Mouse (Mus musculus) forebrain, embryonic 14.5 days (tissue): ENCODE results near the gene Kynu. TPM values are rescaled to one million over a fixed set of nuclear protein-coding genes. Genes with fewer than 3 reads are reported as not detected.

Source experiments
- ATAC-seq: fragments of 200-750 bp; cut with Nextera tagmentation; 2 replicates; pipeline ENCODE4 v1.8.0; 2017; ENCODE audit warnings: mild to moderate bottlenecking, moderate library complexity
- DNase-seq: peaks from one replicate; pipeline ENCODE4 v3.0.0-alpha.2; 2015; ENCODE audit warnings: low spot score
- H3K27ac ChIP-seq: fragments of 300-500 bp; sonication (generic); 2 replicates; pipeline ENCODE4 v1.5.1; 2014; ENCODE audit warnings: low read depth, mild to moderate bottlenecking, control low read depth, low read length, moderate library complexity
- H3K27me3 ChIP-seq: fragments of 300-500 bp; sonication (generic); replicated peaks from 2 replicates; pipeline ENCODE4 v1.6.1; 2014; ENCODE audit warnings: low read length, control low read depth, mixed read lengths; ENCODE audit not compliant: control insufficient read depth, insufficient read depth
- H3K36me3 ChIP-seq: fragments of 300-500 bp; sonication (generic); 2 replicates; pipeline ENCODE4 v1.6.1; 2014; ENCODE audit warnings: low read length, control low read depth; ENCODE audit not compliant: control insufficient read depth, insufficient read depth
- H3K4me1 ChIP-seq: fragments of 300-500 bp; sonication (generic); 2 replicates; pipeline ENCODE4 v1.6.1; 2014; ENCODE audit warnings: antibody characterized with exemption, low read length, control low read depth; ENCODE audit not compliant: control insufficient read depth, insufficient read depth
- H3K4me2 ChIP-seq: fragments of 300-500 bp; sonication (generic); 2 replicates; pipeline ENCODE4 v1.6.1; 2014; ENCODE audit warnings: mild to moderate bottlenecking, control low read depth, low read length
- H3K4me3 ChIP-seq: fragments of 300-500 bp; sonication (generic); 2 replicates; pipeline ENCODE4 v1.5.1; 2014; ENCODE audit warnings: low read depth, low read length, control low read depth
- H3K9ac ChIP-seq: fragments of 300-500 bp; sonication (generic); 2 replicates; pipeline ENCODE4 v1.6.1; 2014; ENCODE audit warnings: mild to moderate bottlenecking, low read length, control low read depth, moderate library complexity
- H3K9me3 ChIP-seq: fragments of 300-500 bp; sonication (generic); replicated peaks from 2 replicates; pipeline ENCODE4 v1.6.1; 2016; ENCODE audit warnings: low read length, control low read depth, mixed read lengths; ENCODE audit not compliant: control insufficient read depth
- WGBS: fragments of 180-500 bp; shearing (Covaris S2); extraction: QIAGEN DNeasy Blood & Tissue Kit; methylation state at CpG from one replicate; pipeline ENCODE4 v1.1.7; 2014; 5-methylcytosine and 5-hydroxymethylcytosine counted together
- polyA plus RNA-seq: library from polyadenylated mRNA; unstranded; fragments of >200 nt; fragmentation: Nextera tagmentation; extraction: Ambion mirVana; gene quantifications from 2 replicates; pipeline ENCODE4 v1.2.1, GENCODE M21; 2014

The Kynu gene
- 0.36 TPM in 2 replicates for polyA plus RNA-seq

- Histone ChIP-seq H3K27ac (no peak within 1 kb of the TSS), H3K4me1 (no peaks in the 10 kb centered on the region), H3K27me3 (no peaks in the 10 kb centered on the region), H3K9me3 (no peaks in the 10 kb centered on the region), H3K4me2 (no peak within 1 kb of the TSS), H3K4me3 (no peak within 1 kb of the TSS), H3K36me3 (no peaks in the 10 kb centered on the region), H3K9ac (no peak within 1 kb of the TSS)
- DNase-seq (no peak), ATAC-seq (no peak)
- 37% methylated on average over 9 of the region's 9 CpGs for WGBS
Measured at GRCm38 (mm10) chr2:43555062-43555888, at the start of gene Kynu. Gene Kynu (plus strand): TSS chr2:43555329.

GRCm38 (mm10) chr2:43506182-43506581 is 48.9 kb upstream of the Kynu start:
- Histone ChIP-seq H3K9me3 (no peaks in the 10 kb centered on the region), H3K36me3 (no peaks in the 10 kb centered on the region), H3K4me2 (no peak overlapping the region), H3K27me3 (no peaks in the 10 kb centered on the region), H3K4me3 (no peak overlapping the region), H3K27ac (no peak overlapping the region), H3K9ac (no peak overlapping the region), H3K4me1 (no peaks in the 10 kb centered on the region)
- DNase-seq (no peak), ATAC-seq (no peak)
- 93% methylated on average over 3 of the region's 3 CpGs for WGBS

GRCm38 (mm10) chr2:43513852-43514251 is 41.3 kb upstream of the Kynu start:
- no peak for ATAC-seq
- no peaks in the 10 kb centered on the region for H3K9me3 ChIP-seq
- no peak overlapping the region for H3K4me2 ChIP-seq
- no peak overlapping the region for H3K4me3 ChIP-seq
- H3K36me3 ChIP-seq = no peaks in the 10 kb centered on the region
- H3K9ac ChIP-seq = no peak overlapping the region
- no peak overlapping the region for H3K27ac ChIP-seq
- no peak for DNase-seq
- WGBS = 26% methylated on average over 7 of the region's 7 CpGs
- no peaks in the 10 kb centered on the region for H3K4me1 ChIP-seq
- no peaks in the 10 kb centered on the region for H3K27me3 ChIP-seq

- H3K9me3 ChIP-seq = no peaks in the 10 kb centered on the region
- ATAC-seq (no peak), DNase-seq (no peak)
- no peak overlapping the region for H3K4me2 ChIP-seq
- no peak overlapping the region for H3K9ac ChIP-seq
- WGBS = 85% methylated on average over 2 of the region's 2 CpGs
- H3K36me3 ChIP-seq = no peaks in the 10 kb centered on the region
- no peaks in the 10 kb centered on the region for H3K4me1 ChIP-seq
- H3K27me3 ChIP-seq = no peaks in the 10 kb centered on the region
- no peak overlapping the region for H3K4me3 ChIP-seq
- no peak overlapping the region for H3K27ac ChIP-seq
Measured at GRCm38 (mm10) chr2:43534417-43534816, 20.7 kb upstream of the Kynu start.

GRCm38 (mm10) chr2:43542615-43543014 is 12.5 kb upstream of the Kynu start:
- Histone ChIP-seq H3K4me1 (no peaks in the 10 kb centered on the region), H3K4me2 (no peak overlapping the region), H3K9me3 (no peaks in the 10 kb centered on the region), H3K4me3 (no peak overlapping the region), H3K36me3 (no peaks in the 10 kb centered on the region), H3K27me3 (no peaks in the 10 kb centered on the region), H3K9ac (no peak overlapping the region), H3K27ac (no peak overlapping the region)
- ATAC-seq (no peak), DNase-seq (no peak)
- 98% methylated on average over 3 of the region's 3 CpGs for WGBS

- DNase-seq (no peak), ATAC-seq (no peak)
- H3K4me1 ChIP-seq = no peaks in the 10 kb centered on the region
- 91% methylated on average over 3 of the region's 3 CpGs for WGBS
- no peak overlapping the region for H3K27ac ChIP-seq
- no peaks in the 10 kb centered on the region for H3K9me3 ChIP-seq
- no peak overlapping the region for H3K4me2 ChIP-seq
- no peaks in the 10 kb centered on the region for H3K36me3 ChIP-seq
- H3K9ac ChIP-seq = no peak overlapping the region
- H3K27me3 ChIP-seq = no peaks in the 10 kb centered on the region
- H3K4me3 ChIP-seq = no peak overlapping the region
Measured at GRCm38 (mm10) chr2:43545665-43546064, 9.5 kb upstream of the Kynu start.

- Histone ChIP-seq H3K36me3 (no peaks in the 10 kb centered on the region), H3K4me1 (no peaks in the 10 kb centered on the region), H3K4me2 (no peak overlapping the region), H3K27ac (no peak overlapping the region), H3K9me3 (no peaks in the 10 kb centered on the region), H3K4me3 (no peak overlapping the region), H3K9ac (no peak overlapping the region), H3K27me3 (no peaks in the 10 kb centered on the region)
- ATAC-seq = no peak
- DNase-seq = no peak
- WGBS = 93% methylated on average over 1 of the region's 1 CpGs
Measured at GRCm38 (mm10) chr2:43546448-43546847, 8.7 kb upstream of the Kynu start.

- ATAC-seq (no peak), DNase-seq (no peak)
- no peaks in the 10 kb centered on the region for H3K4me1 ChIP-seq
- H3K27me3 ChIP-seq = no peaks in the 10 kb centered on the region
- no peak overlapping the region for H3K4me3 ChIP-seq
- no peak overlapping the region for H3K9ac ChIP-seq
- H3K27ac ChIP-seq = no peak overlapping the region
- H3K36me3 ChIP-seq = no peaks in the 10 kb centered on the region
- no peaks in the 10 kb centered on the region for H3K9me3 ChIP-seq
- 66% methylated on average over 4 of the region's 4 CpGs for WGBS
- H3K4me2 ChIP-seq = no peak overlapping the region
Measured at GRCm38 (mm10) chr2:43554216-43554615, 913 bp upstream of the Kynu start.

GRCm38 (mm10) chr2:43555889-43556285 is 758 bp downstream of the Kynu start:
- H3K36me3 ChIP-seq = no peaks in the 10 kb centered on the region
- no peak for ATAC-seq
- DNase-seq = no peak
- 70% methylated on average over 4 of the region's 4 CpGs for WGBS
- H3K9me3 ChIP-seq = no peaks in the 10 kb centered on the region
- H3K9ac ChIP-seq = no peak overlapping the region
- no peak overlapping the region for H3K27ac ChIP-seq
- no peaks in the 10 kb centered on the region for H3K27me3 ChIP-seq
- no peaks in the 10 kb centered on the region for H3K4me1 ChIP-seq
- H3K4me3 ChIP-seq = no peak overlapping the region
- no peak overlapping the region for H3K4me2 ChIP-seq
